Mouse (Mus musculus) liver, embryonic 13.5 days (tissue): ENCODE results near the gene Nmrk2. TPM values are rescaled to one million over a fixed set of nuclear protein-coding genes. Genes with fewer than 3 reads are reported as not detected.

Source experiments
- ATAC-seq: fragments of 200-750 bp; cut with Nextera tagmentation; 2 replicates; pipeline ENCODE4 v1.8.0; 2017; ENCODE audit warnings: low read depth, mild to moderate bottlenecking, moderate number of reproducible peaks, moderate library complexity
- DNase-seq: peaks from one replicate; pipeline ENCODE4 v3.0.0; 2022
- H3K27ac ChIP-seq: fragments of 300-500 bp; sonication (generic); 2 replicates; pipeline ENCODE4 v1.5.1; 2015; ENCODE audit warnings: moderate library complexity, mild to moderate bottlenecking, inconsistent platforms
- H3K27me3 ChIP-seq: fragments of 300-500 bp; sonication (generic); 2 replicates; pipeline ENCODE4 v1.6.1; 2015; ENCODE audit warnings: mild to moderate bottlenecking, inconsistent platforms
- H3K36me3 ChIP-seq: fragments of 300-500 bp; sonication (generic); 2 replicates; pipeline ENCODE4 v1.6.1; 2015; ENCODE audit warnings: mild to moderate bottlenecking, inconsistent platforms
- H3K4me1 ChIP-seq: fragments of 300-500 bp; sonication (generic); replicated peaks from 2 replicates; pipeline ENCODE4 v1.6.1; 2015; ENCODE audit warnings: inconsistent platforms
- H3K4me2 ChIP-seq: fragments of 300-500 bp; sonication (generic); 2 replicates; pipeline ENCODE4 v1.6.1; 2015; ENCODE audit warnings: inconsistent platforms, mild to moderate bottlenecking, moderate library complexity
- H3K4me3 ChIP-seq: fragments of 300-500 bp; sonication (generic); replicated peaks from 2 replicates; pipeline ENCODE4 v1.5.1; 2015; ENCODE audit warnings: mild to moderate bottlenecking, inconsistent platforms
- H3K9ac ChIP-seq: fragments of 300-500 bp; sonication (generic); 2 replicates; pipeline ENCODE4 v1.6.1; 2015; ENCODE audit warnings: mild to moderate bottlenecking, inconsistent platforms
- H3K9me3 ChIP-seq: fragments of 300-500 bp; sonication (generic); replicated peaks from 2 replicates; pipeline ENCODE4 v1.6.1; 2016; ENCODE audit warnings: inconsistent platforms
- WGBS: fragments of 180-500 bp; shearing (Covaris S2); methylation state at CpG from one replicate; pipeline ENCODE4 v1.1.7; 2015; ENCODE audit not compliant: insufficient replicate concordance; 5-methylcytosine and 5-hydroxymethylcytosine counted together
- polyA plus RNA-seq: library from polyadenylated mRNA; unstranded; fragments of >200 nt; fragmentation: Nextera tagmentation; extraction: Ambion mirVana; gene quantifications from 2 replicates; pipeline ENCODE4 v1.2.1, GENCODE M21; 2015

Nmrk2 gene
- polyA plus RNA-seq, 1 experiment from 2014 or later: not detected

DNA sequence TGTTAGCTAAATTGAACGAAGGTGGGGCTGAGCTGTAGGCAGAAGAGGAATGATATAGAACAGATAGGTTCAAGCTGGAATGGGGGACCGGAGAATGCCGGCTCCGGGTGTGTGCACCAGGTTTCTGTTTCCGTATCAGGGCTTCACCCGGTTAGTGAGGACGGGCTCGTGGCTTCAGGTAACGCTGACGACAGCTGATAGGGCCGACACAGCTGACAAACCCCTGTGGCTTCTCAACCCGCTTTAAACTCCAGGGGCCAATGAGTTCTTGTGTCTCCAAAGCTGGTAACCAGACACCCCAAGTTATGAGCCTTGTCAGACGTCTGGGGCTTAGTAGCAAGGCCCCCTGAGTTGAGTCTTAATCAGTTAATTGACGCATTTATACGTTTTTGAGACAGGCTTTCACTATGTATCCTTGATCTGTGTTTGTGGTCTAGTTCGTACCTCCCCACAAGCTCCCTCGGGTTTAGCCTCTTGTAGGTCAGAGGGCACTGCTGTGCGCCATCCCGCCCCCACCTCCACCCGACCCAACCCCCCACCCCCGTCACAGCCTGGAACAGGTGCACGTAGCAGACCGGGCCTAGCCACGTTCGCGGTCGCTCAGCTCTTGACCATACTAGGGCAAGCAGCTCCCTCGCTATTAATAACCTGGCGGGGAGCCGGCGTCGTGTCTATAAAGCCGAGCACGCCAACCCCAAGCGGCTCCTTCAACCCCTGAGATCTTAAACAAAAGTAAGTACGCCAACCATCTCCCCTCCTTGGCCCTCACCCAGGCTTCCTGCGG is 7.7 kb downstream of the Nmrk2 start:
- no peak overlapping the region for H3K27ac ChIP-seq
- DNase-seq: no peak
- peaks cover 57% of the 10 kb centered on the region for H3K4me1 ChIP-seq
- H3K36me3 ChIP-seq: peaks cover 15% of the 10 kb centered on the region
- ATAC-seq: no peak
- peaks cover 57% of the 10 kb centered on the region for H3K27me3 ChIP-seq
- H3K9ac ChIP-seq: peak overlapping the region; percentile 33; the same call in 1 of the 2 replicates
- 0 out of 2 replicates have a peak overlapping the region, but pooled peaks have one; percentile 0 for H3K4me3 ChIP-seq
- 10% methylated on average over 37 of the region's 37 CpGs for WGBS
- peak overlapping the region; percentile 32 for H3K4me2 ChIP-seq
- H3K9me3 ChIP-seq: no peaks in the 10 kb centered on the region

DNA sequence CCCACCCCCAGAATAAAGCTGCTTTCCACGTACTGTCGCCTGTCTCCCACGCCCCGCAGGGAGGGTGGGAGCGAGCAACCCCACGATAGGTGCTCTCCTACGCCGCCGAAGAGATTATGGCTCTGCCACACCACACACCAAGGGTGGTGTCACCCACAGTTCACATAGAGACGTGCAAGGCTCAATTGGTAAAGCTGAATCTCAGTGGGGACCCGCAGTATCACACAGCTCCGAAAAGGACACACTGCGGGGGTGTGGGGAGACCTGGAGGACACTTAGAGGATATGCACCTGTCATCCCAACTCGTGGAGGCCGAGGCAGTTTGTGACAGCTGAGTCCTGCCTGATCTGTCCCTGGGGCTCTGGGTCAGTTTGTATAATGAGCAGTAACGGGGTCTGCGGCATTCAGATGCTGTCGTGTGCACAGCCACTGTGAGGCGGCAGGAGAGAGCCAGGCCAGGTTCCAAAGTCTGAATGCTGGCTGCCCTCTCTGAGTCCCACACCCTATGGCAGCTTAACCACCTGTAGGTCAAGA is 8.8 kb downstream of the Nmrk2 start:
- Histone ChIP-seq H3K4me2 (peak overlapping the region; percentile 90), H3K27ac (peak overlapping the region; percentile 62), H3K9me3 (no peaks in the 10 kb centered on the region), H3K4me3 (peak overlapping the region; percentile 69), H3K27me3 (peaks cover 54% of the 10 kb centered on the region), H3K9ac (peak overlapping the region; percentile 83), H3K4me1 (peaks cover 57% of the 10 kb centered on the region), H3K36me3 (peaks cover 24% of the 10 kb centered on the region)
- DNase-seq (no peak), ATAC-seq (peak; percentile 26)
- WGBS: 8% methylated on average over 19 of the region's 19 CpGs

GRCm38 (mm10) chr10:81192270-81192967 is 9.4 kb downstream of the Nmrk2 start:
- Histone ChIP-seq H3K4me3 (peak overlapping the region; percentile 69), H3K9ac (peak overlapping the region; percentile 83), H3K9me3 (no peaks in the 10 kb centered on the region), H3K4me2 (peak overlapping the region; percentile 90), H3K36me3 (peaks cover 25% of the 10 kb centered on the region), H3K27ac (peak overlapping the region; percentile 81), H3K4me1 (peaks cover 57% of the 10 kb centered on the region), H3K27me3 (peaks cover 50% of the 10 kb centered on the region)
- 1% methylated on average over 93 of the region's 93 CpGs for WGBS
- peak; percentile 65 for DNase-seq
- ATAC-seq: peak; percentile 84

- WGBS: 67% methylated on average over 18 of the region's 18 CpGs
- no peak for DNase-seq
- Histone ChIP-seq H3K9ac (no peak overlapping the region), H3K27me3 (peaks cover 41% of the 10 kb centered on the region), H3K4me2 (peak overlapping the region; percentile 90), H3K4me1 (peaks cover 57% of the 10 kb centered on the region), H3K27ac (peak overlapping the region; percentile 50; the same call in 1 of the 2 replicates), H3K36me3 (peaks cover 35% of the 10 kb centered on the region), H3K9me3 (no peaks in the 10 kb centered on the region), H3K4me3 (no peak overlapping the region)
- ATAC-seq: no peak
Observed at GRCm38 (mm10) chr10:81191342-81191982, 10.4 kb downstream of the Nmrk2 start.

- H3K4me2 ChIP-seq: no peak overlapping the region
- 33% methylated on average over 6 of the region's 6 CpGs for WGBS
- H3K4me1 ChIP-seq: peaks cover 57% of the 10 kb centered on the region
- peaks cover 37% of the 10 kb centered on the region for H3K36me3 ChIP-seq
- peak overlapping the region; percentile 50; the same call in 1 of the 2 replicates for H3K27ac ChIP-seq
- DNase-seq (no peak), ATAC-seq (peak; percentile 7; the same call in 1 of the 2 replicates)
- H3K27me3 ChIP-seq: peaks cover 35% of the 10 kb centered on the region
- H3K9ac ChIP-seq: peak overlapping the region; percentile 23; the same call in 1 of the 2 replicates
- no peak overlapping the region for H3K4me3 ChIP-seq
- no peaks in the 10 kb centered on the region for H3K9me3 ChIP-seq
Observed at GRCm38 (mm10) chr10:81190912-81191321, 10.9 kb downstream of the Nmrk2 start.

DNA sequence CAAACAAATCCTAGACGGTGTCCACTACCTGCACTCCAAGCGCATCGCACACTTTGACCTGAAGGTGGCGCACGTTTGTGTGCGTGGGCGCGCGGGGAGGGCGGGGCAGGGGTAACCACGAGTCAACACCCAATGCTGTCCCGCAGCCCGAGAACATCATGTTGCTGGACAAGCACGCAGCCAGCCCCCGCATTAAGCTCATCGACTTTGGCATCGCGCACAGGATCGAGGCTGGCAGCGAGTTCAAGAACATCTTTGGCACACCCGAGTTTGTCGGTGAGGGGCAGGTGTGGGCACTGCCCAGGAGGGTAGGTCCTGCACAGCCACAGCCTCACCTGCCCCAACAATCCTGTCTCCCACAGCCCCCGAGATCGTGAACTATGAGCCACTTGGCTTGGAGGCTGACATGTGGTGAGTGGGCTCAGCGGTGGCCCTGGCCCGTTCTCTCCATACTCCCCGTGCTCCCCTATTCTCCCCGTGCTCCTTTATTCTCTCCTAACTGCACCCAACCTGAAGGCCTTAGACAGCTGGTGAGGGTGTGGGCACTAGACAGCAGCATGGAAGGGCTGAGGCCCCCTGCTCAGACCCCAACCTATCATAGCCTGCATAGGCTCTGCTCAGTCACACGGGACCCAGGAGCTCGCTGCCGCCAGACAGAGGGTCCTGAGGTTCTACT is 11.5 kb downstream of the Nmrk2 start:
- no peak overlapping the region for H3K4me2 ChIP-seq
- H3K9ac ChIP-seq: peak overlapping the region; percentile 23; the same call in 1 of the 2 replicates
- H3K4me3 ChIP-seq: no peak overlapping the region
- DNase-seq (no peak), ATAC-seq (peak; percentile 1; the same call in 1 of the 2 replicates)
- WGBS: 65% methylated on average over 31 of the region's 31 CpGs
- peaks cover 54% of the 10 kb centered on the region for H3K4me1 ChIP-seq
- H3K36me3 ChIP-seq: peaks cover 41% of the 10 kb centered on the region
- peak overlapping the region; percentile 50; the same call in 1 of the 2 replicates for H3K27ac ChIP-seq
- peaks cover 30% of the 10 kb centered on the region for H3K27me3 ChIP-seq
- H3K9me3 ChIP-seq: no peaks in the 10 kb centered on the region

GRCm38 (mm10) chr10:81189821-81190220 is 12.0 kb downstream of the Nmrk2 start:
- no peaks in the 10 kb centered on the region for H3K9me3 ChIP-seq
- WGBS: 83% methylated on average over 26 of the region's 26 CpGs
- DNase-seq: no peak
- no peak overlapping the region for H3K9ac ChIP-seq
- no peak for ATAC-seq
- H3K4me1 ChIP-seq: peaks cover 56% of the 10 kb centered on the region
- H3K36me3 ChIP-seq: peaks cover 47% of the 10 kb centered on the region
- no peak overlapping the region for H3K4me3 ChIP-seq
- peaks cover 24% of the 10 kb centered on the region for H3K27me3 ChIP-seq
- no peak overlapping the region for H3K27ac ChIP-seq
- H3K4me2 ChIP-seq: no peak overlapping the region

DNA sequence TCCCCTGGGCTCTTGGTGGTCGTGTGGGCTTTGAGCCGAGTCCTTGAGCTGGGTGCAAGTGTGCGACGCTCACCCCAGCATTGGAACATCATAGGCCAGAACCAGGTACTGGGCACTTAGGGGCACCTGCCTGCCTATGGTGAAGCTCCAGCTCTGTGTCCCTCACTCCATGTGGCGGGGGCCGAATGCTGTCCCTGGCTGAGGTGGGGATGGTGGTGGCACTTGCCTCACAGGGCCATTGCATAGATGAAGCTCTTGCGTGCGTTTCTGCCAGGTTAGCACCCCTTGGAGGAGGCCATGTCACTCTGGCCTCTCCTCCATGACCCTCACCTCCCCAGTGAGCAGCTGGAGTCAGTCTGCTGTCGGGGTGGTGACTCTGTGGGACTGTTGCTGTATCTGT is 14.7 kb downstream of the Nmrk2 start:
- Histone ChIP-seq H3K4me2 (no peak overlapping the region), H3K36me3 (peaks cover 61% of the 10 kb centered on the region), H3K27ac (no peak overlapping the region), H3K27me3 (no peaks in the 10 kb centered on the region), H3K4me1 (peaks cover 50% of the 10 kb centered on the region), H3K4me3 (no peak overlapping the region), H3K9ac (no peak overlapping the region), H3K9me3 (no peaks in the 10 kb centered on the region)
- no peak for DNase-seq
- ATAC-seq: no peak
- WGBS: 83% methylated on average over 9 of the region's 9 CpGs

DNA sequence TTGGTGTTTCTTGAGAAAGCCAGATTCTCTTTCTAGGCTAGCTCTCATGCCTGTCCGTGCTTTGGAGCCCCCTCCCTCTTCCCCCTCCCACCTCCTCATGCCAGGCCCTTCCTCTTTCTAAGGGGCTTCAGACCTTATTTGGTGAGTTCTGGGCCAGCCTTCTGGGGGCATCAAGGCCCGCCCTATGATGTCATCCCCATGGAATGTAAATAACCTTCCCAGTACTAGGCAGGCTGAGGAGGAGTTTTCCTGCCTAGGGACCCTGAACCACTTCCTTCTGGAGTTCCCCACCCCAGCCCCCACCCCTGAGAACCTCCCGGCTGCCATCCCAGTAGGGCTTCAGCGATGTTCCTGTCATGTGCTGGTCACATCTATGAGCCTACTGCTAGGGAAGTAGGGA is 17.1 kb downstream of the Nmrk2 start:
- ATAC-seq (no peak), DNase-seq (no peak)
- H3K36me3 ChIP-seq: peaks cover 71% of the 10 kb centered on the region
- no peaks in the 10 kb centered on the region for H3K27me3 ChIP-seq
- H3K4me1 ChIP-seq: peaks cover 47% of the 10 kb centered on the region
- no peak overlapping the region for H3K9ac ChIP-seq
- 0 out of 2 replicates have a peak overlapping the region, but pooled peaks have one; percentile 81 for H3K4me2 ChIP-seq
- H3K4me3 ChIP-seq: no peak overlapping the region
- WGBS: 68% methylated on average over 4 of the region's 4 CpGs
- H3K27ac ChIP-seq: peak overlapping the region; percentile 65; the same call in 1 of the 2 replicates
- no peaks in the 10 kb centered on the region for H3K9me3 ChIP-seq

DNA sequence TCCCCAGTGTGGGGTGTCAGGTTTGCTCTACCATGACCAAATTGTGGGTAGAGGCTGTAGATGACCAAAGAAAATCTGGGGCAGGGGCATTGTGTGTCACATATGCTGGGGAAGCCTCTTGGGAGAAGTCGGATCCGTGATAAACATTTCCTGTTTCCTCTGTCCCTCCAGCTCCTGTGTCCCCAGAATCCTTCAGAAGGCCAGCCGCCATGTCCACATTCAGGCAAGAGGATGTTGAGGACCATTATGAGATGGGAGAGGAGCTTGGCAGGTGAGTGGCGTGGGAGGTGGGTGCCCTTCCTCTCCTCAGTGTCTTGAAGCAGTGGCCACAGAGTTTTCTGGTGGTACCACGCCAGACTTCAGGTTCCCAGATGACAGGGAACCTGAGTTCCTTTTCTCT is 18.0 kb downstream of the Nmrk2 start, which contains the start of gene 4930442H23Rik:
4930442H23Rik (minus strand) TSS at position 45 of the 400 bp plus-strand sequence.
- WGBS: 64% methylated on average over 5 of the region's 5 CpGs
- Histone ChIP-seq H3K27ac (peak within 1 kb of the TSS; percentile 79), H3K9ac (peak within 1 kb of the TSS; percentile 75), H3K4me1 (peaks cover 54% of the 10 kb centered on the region), H3K27me3 (no peaks in the 10 kb centered on the region), H3K4me3 (peak within 1 kb of the TSS; percentile 71), H3K4me2 (peak within 1 kb of the TSS; percentile 81), H3K36me3 (peaks cover 76% of the 10 kb centered on the region), H3K9me3 (no peaks in the 10 kb centered on the region)
- ATAC-seq (no peak), DNase-seq (no peak)
